Mouse (Mus musculus): ENCODE measurements at regions not wholly inside any gene's neighbourhood (a gene's known extent, or its start where the extent isn't known, plus 50 kb on each side); places are given as distances from the start of the nearest gene placed in this dataset.

DNA sequence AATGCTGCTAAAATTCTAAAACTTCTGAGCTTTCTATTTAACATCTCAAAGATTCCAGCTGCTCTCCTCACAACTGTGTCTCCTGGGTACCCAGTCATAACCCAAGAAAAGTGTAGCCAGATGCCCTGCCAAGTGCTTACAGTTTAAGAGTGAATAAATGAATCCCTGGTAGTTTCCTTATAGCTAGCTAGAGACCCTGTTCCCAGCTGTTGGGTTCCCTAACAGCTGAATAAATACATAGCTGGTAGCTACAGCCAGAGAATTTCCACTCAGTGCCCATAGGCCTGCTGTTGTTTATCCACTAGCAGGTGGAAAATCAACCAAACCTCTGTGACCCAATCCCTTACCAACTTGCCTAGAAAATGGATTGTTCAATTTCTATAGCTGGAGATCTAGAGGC is 302.0 kb upstream of the Trib2 start:
- Histone ChIP-seq H3K4me3 (ENCODE audit: insufficient read depth, low read depth, low read length) (no peak overlapping the region), H3K27ac (ENCODE audit: insufficient read depth, low read depth, low read length) (no peak overlapping the region), H3K4me1 (ENCODE audit: control insufficient read depth, insufficient read depth, low read length) (no peaks in the 10 kb centered on the region), H3K36me3 (ENCODE audit: control insufficient read depth, insufficient read depth, low read length) (no peaks in the 10 kb centered on the region), H3K27me3 (replicated peaks; ENCODE audit: control insufficient read depth, insufficient read depth, low read length) (no peaks in the 10 kb centered on the region)
- DNase-seq: no peak
- TF ChIP-seq POLR2A (IDR thresholded peaks at IDR 0.05; ENCODE audit: low read depth, low read length): no peak
- TF ChIP-seq CTCF (conservative IDR thresholded peaks at IDR 0.05; ENCODE audit: insufficient read depth, insufficient read length, low read depth, low read length): no peak

DNA sequence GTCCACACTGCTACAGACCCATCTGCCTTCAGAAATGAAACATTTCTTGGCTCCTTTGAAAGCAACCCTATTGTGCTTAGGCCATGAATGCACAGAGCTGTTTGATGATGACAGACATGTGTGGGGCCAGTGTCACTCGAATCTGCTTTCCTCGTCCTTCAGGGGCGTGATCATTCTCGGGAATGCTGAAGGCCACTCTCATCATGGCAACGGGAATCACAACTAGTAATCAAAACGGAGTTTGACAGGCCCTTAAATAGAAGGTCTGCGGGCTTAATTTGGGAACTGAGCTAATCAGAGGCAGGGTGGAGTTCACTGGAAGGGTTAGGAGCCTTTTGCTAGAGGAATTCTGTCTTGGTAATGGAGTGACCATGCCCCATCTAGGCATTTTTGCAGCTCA is 290.2 kb upstream of the Trib2 start:
- no peaks in the 10 kb centered on the region for H3K27me3 ChIP-seq (replicated peaks; ENCODE audit: control insufficient read depth, insufficient read depth, low read length)

DNA sequence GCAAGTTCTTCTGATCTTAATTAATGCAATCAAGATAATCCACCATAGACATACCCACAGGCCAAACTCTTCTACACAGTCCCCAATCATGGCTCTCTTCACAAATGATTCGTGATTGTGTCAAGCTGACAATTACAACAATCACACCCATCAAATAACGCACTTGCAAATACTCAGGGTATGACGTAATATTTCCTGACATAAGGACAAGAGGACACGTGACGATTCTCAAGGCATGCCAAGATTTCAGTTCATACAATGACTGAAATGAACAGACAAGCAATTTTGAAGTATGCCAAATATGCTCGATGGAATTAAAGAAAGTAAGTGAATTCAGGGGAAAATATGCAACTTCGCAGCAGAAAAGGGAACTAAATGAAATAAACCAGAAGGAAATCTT is 282.1 kb upstream of the Trib2 start:
- no peak for TF ChIP-seq CTCF (conservative IDR thresholded peaks at IDR 0.05; ENCODE audit: insufficient read depth, insufficient read length, low read depth, low read length)
- no peak for TF ChIP-seq POLR2A (IDR thresholded peaks at IDR 0.05; ENCODE audit: low read depth, low read length)
- DNase-seq: no peak

More for the DNA sequence above, 290.2 kb upstream of the Trib2 start:
- 87% methylated on average over 7 of the region's 7 CpGs for WGBS
- DNase-seq: no peak
- Histone ChIP-seq H3K36me3 (ENCODE audit: control insufficient read depth, insufficient read depth, low read length) (no peaks in the 10 kb centered on the region), H3K27ac (ENCODE audit: insufficient read depth, low read depth, low read length) (no peak overlapping the region), H3K4me3 (ENCODE audit: insufficient read depth, low read depth, low read length) (no peak overlapping the region), H3K4me1 (ENCODE audit: control insufficient read depth, insufficient read depth, low read length) (no peaks in the 10 kb centered on the region)
- TF ChIP-seq POLR2A (IDR thresholded peaks at IDR 0.05; ENCODE audit: low read depth, low read length) (no peak), CTCF (conservative IDR thresholded peaks at IDR 0.05; ENCODE audit: insufficient read depth, insufficient read length, low read depth, low read length) (no peak)

DNA sequence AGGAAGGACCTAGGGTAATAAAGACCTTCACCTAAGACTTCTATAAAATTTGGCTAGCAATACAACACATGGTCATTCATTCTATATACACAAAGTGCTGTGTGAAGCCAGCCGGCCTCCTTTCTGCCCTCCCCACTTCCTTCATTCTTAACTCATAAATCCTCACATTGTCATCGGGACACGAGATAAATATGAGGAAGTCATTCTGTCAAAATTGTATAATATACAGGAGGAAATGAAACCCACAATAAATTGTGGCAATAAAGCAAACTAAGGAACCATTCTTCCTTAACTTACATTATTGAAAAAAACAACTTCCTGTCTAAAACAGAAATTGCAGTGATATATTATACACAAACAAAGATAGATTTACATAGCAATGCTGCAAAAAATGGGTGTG is 275.9 kb upstream of the Trib2 start:
- TF ChIP-seq POLR2A (IDR thresholded peaks at IDR 0.05; ENCODE audit: low read depth, low read length) (no peak), CTCF (conservative IDR thresholded peaks at IDR 0.05; ENCODE audit: insufficient read depth, insufficient read length, low read depth, low read length) (no peak)
- WGBS: 65% methylated on average over 3 of the region's 3 CpGs
- H3K27me3 ChIP-seq (replicated peaks; ENCODE audit: control insufficient read depth, insufficient read depth, low read length): no peaks in the 10 kb centered on the region
- H3K4me1 ChIP-seq (ENCODE audit: control insufficient read depth, insufficient read depth, low read length): no peaks in the 10 kb centered on the region
- H3K27ac ChIP-seq (ENCODE audit: insufficient read depth, low read depth, low read length): no peak overlapping the region
- no peak for DNase-seq
- H3K4me3 ChIP-seq (ENCODE audit: insufficient read depth, low read depth, low read length): no peak overlapping the region
- no peaks in the 10 kb centered on the region for H3K36me3 ChIP-seq (ENCODE audit: control insufficient read depth, insufficient read depth, low read length)

More for the DNA sequence above, 282.1 kb upstream of the Trib2 start:
- WGBS: 87% methylated on average over 7 of the region's 7 CpGs
- no peak overlapping the region for H3K4me3 ChIP-seq (ENCODE audit: insufficient read depth, low read depth, low read length)
- H3K27me3 ChIP-seq (replicated peaks; ENCODE audit: control insufficient read depth, insufficient read depth, low read length): no peaks in the 10 kb centered on the region
- no peak overlapping the region for H3K27ac ChIP-seq (ENCODE audit: insufficient read depth, low read depth, low read length)
- no peaks in the 10 kb centered on the region for H3K36me3 ChIP-seq (ENCODE audit: control insufficient read depth, insufficient read depth, low read length)
- no peaks in the 10 kb centered on the region for H3K4me1 ChIP-seq (ENCODE audit: control insufficient read depth, insufficient read depth, low read length)

DNA sequence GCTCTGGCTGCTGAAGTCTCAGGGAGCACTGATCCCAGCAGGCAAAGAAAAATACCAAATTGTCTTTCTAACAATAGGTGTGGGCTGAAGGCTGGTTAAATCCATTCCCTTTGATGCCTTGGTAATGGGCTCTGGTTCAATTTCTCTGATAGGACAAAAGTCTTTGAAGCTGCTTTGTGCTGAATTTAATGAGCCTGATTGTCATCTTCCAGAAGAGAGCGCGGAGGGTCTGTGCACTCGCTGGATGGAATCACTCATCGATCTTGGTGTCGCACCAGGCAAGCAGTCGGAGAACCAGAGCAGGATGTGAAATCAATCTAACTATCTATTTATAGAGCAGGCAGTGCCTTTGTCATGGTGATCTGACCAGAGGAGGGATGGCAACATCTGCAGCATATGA is 274.6 kb upstream of the Trib2 start:
- TF ChIP-seq POLR2A (IDR thresholded peaks at IDR 0.05; ENCODE audit: low read depth, low read length): no peak
- no peak for TF ChIP-seq CTCF (conservative IDR thresholded peaks at IDR 0.05; ENCODE audit: insufficient read depth, insufficient read length, low read depth, low read length)
- H3K4me3 ChIP-seq (ENCODE audit: insufficient read depth, low read depth, low read length): no peak overlapping the region
- no peak for DNase-seq
- WGBS: 46% methylated on average over 6 of the region's 6 CpGs
- no peak overlapping the region for H3K27ac ChIP-seq (ENCODE audit: insufficient read depth, low read depth, low read length)
- H3K4me1 ChIP-seq (ENCODE audit: control insufficient read depth, insufficient read depth, low read length): no peaks in the 10 kb centered on the region
- no peaks in the 10 kb centered on the region for H3K36me3 ChIP-seq (ENCODE audit: control insufficient read depth, insufficient read depth, low read length)
- H3K27me3 ChIP-seq (replicated peaks; ENCODE audit: control insufficient read depth, insufficient read depth, low read length): no peaks in the 10 kb centered on the region

DNA sequence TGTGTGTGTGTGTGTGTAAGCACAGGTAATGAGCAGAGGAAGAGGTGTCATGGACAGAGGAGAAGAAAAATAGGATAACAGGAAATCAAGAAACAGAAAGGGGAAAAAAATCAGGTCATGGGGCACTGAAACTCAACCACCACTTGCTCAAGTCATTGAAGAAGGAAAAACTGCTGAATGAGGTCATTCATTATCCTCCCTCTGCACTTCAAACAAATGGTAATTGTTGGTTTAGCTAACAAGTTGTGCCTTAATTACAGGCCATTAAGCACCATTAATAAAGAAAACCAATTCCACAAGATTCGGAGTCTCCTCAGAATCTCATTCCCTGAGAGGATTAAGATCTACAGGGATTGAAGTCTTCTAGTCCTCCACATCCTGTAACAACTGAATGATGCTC is 266.5 kb upstream of the Trib2 start:
- DNase-seq: no peak
- 58% methylated on average over 1 of the region's 1 CpGs for WGBS
- TF ChIP-seq POLR2A (IDR thresholded peaks at IDR 0.05; ENCODE audit: low read depth, low read length) (no peak), CTCF (conservative IDR thresholded peaks at IDR 0.05; ENCODE audit: insufficient read depth, insufficient read length, low read depth, low read length) (no peak)
- no peaks in the 10 kb centered on the region for H3K36me3 ChIP-seq (ENCODE audit: control insufficient read depth, insufficient read depth, low read length)
- H3K4me1 ChIP-seq (ENCODE audit: control insufficient read depth, insufficient read depth, low read length): no peaks in the 10 kb centered on the region
- H3K27ac ChIP-seq (ENCODE audit: insufficient read depth, low read depth, low read length): no peak overlapping the region
- H3K27me3 ChIP-seq (replicated peaks; ENCODE audit: control insufficient read depth, insufficient read depth, low read length): no peaks in the 10 kb centered on the region
- no peak overlapping the region for H3K4me3 ChIP-seq (ENCODE audit: insufficient read depth, low read depth, low read length)

DNA sequence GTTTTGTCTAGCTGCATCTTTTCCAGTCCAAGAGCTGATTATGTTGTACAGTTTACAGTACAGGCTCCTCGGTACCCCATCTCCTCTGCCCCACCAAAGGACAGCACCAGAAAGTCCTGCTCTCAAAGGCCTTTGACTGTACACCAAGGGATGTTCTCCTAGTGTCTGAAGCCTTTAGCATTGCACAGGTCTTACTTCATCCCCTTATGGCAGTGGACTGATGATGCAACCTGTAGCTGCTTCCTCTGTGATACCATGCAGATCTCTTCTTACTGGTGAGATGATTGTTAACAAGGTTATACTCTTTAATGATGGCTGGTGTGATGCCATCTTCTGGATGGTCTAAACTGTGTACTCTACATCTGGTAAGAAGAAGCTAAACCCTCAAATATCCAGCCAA is 260.5 kb upstream of the Trib2 start:
- no peak overlapping the region for H3K4me3 ChIP-seq (ENCODE audit: insufficient read depth, low read depth, low read length)
- no peaks in the 10 kb centered on the region for H3K4me1 ChIP-seq (ENCODE audit: control insufficient read depth, insufficient read depth, low read length)
- H3K36me3 ChIP-seq (ENCODE audit: control insufficient read depth, insufficient read depth, low read length): no peaks in the 10 kb centered on the region
- 100% methylated on average over 1 of the region's 1 CpGs for WGBS
- no peak for TF ChIP-seq CTCF (conservative IDR thresholded peaks at IDR 0.05; ENCODE audit: insufficient read depth, insufficient read length, low read depth, low read length)
- no peak for TF ChIP-seq POLR2A (IDR thresholded peaks at IDR 0.05; ENCODE audit: low read depth, low read length)
- H3K27me3 ChIP-seq (replicated peaks; ENCODE audit: control insufficient read depth, insufficient read depth, low read length): no peaks in the 10 kb centered on the region
- no peak overlapping the region for H3K27ac ChIP-seq (ENCODE audit: insufficient read depth, low read depth, low read length)
- no peak for DNase-seq

DNA sequence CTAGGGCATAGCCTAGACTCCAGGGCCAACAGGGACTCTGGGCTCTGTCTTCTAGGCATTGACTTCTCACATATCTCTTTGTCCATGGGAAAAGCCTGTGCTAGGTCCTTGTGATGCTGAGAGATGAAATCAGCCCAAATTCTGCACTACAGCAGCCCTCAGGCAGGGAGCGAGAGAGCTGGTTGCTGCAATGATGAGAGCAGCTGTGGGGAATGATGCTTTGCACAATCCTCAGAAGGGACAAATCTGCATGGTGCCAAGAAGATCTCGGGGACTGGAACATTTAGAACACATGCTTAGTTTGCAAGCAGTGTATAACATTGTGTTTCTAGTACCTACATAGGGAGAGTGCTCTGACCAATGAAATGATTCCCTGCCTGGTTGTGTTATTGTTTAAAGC is 259.2 kb upstream of the Trib2 start:
- no peak overlapping the region for H3K27ac ChIP-seq (ENCODE audit: insufficient read depth, low read depth, low read length)
- no peak overlapping the region for H3K4me3 ChIP-seq (ENCODE audit: insufficient read depth, low read depth, low read length)
- TF ChIP-seq CTCF (conservative IDR thresholded peaks at IDR 0.05; ENCODE audit: insufficient read depth, insufficient read length, low read depth, low read length) (no peak), POLR2A (IDR thresholded peaks at IDR 0.05; ENCODE audit: low read depth, low read length) (no peak)
- H3K4me1 ChIP-seq (ENCODE audit: control insufficient read depth, insufficient read depth, low read length): no peaks in the 10 kb centered on the region
- no peak for DNase-seq
- no peaks in the 10 kb centered on the region for H3K36me3 ChIP-seq (ENCODE audit: control insufficient read depth, insufficient read depth, low read length)
- WGBS: 88% methylated on average over 2 of the region's 2 CpGs
- H3K27me3 ChIP-seq (replicated peaks; ENCODE audit: control insufficient read depth, insufficient read depth, low read length): no peaks in the 10 kb centered on the region

Measured in kidney, adult 2 months (tissue).